Mouse (Mus musculus) MEL (cell line): Measurements from ENCODE around the gene Rnf7. TPM values are rescaled to one million over a fixed set of nuclear protein-coding genes. Genes with fewer than 3 reads are reported as not detected.
A peak's percentile ranks its signal among the peaks of the same experiment; 100 is the strongest.
"Not testable (repeated sequence)": the region's sequence is repeated elsewhere in the genome, so short reads cannot be mapped to it uniquely, and the experiment has no call there.

Experiments used
- DNase-seq: peaks from one replicate; pipeline ENCODE4 v3.0.0; 2011; ENCODE audit warnings: low read depth, low spot score
- H3K27ac ChIP-seq: 2 replicates; pipeline ENCODE4 v1.5.1; 2012; ENCODE audit warnings: low read depth, mild to moderate bottlenecking, control low read depth, low read length, moderate library complexity; ENCODE audit not compliant: control insufficient read depth
- H3K27me3 ChIP-seq, 2 experiments: fragments of 150-350 bp in 1 of 2; sonication (generic) in 1 of 2; 2 replicates each; pipeline ENCODE4 v1.6.1; 2012; ENCODE audit warnings: low read length in 2 of 2, mild to moderate bottlenecking in 2 of 2, improper control_type of control experiment in 1 of 2, moderate library complexity in 1 of 2; ENCODE audit not compliant: insufficient read depth in 2 of 2, control insufficient read depth in 1 of 2
- H3K36me3 ChIP-seq, 2 experiments: 2 replicates each; pipeline ENCODE4 v1.6.1; 2012 to 2014; ENCODE audit warnings: low read length in 2 of 2, improper control_type of control experiment in 1 of 2, inconsistent platforms in 1 of 2, mild to moderate bottlenecking in 1 of 2; ENCODE audit not compliant: insufficient read depth in 2 of 2, control insufficient read depth in 1 of 2
- H3K4me1 ChIP-seq, 2 experiments: fragments of 150-350 bp in 1 of 2; sonication (generic) in 1 of 2; 2 replicates each; pipeline ENCODE4 v1.6.1; 2012; ENCODE audit warnings: low read length in 2 of 2, improper control_type of control experiment in 1 of 2, mild to moderate bottlenecking in 1 of 2; ENCODE audit not compliant: insufficient read depth in 2 of 2, control insufficient read depth in 1 of 2
- H3K4me3 ChIP-seq, 2 experiments: fragments of 150-350 bp in 1 of 2; sonication (generic) in 1 of 2; 2 replicates each; pipeline ENCODE4 v1.5.1; 2012; ENCODE audit warnings: low read depth in 2 of 2, low read length in 2 of 2, mild to moderate bottlenecking in 2 of 2, moderate library complexity in 2 of 2, control low read depth in 1 of 2, improper control_type of control experiment in 1 of 2; ENCODE audit not compliant: control insufficient read depth in 1 of 2, insufficient read depth in 1 of 2
- H3K79me2 ChIP-seq: 2 replicates; pipeline ENCODE4 v1.6.1; 2012; ENCODE audit warnings: mild to moderate bottlenecking, low read length, moderate library complexity; ENCODE audit not compliant: control insufficient read depth, poor library complexity, insufficient read depth
- H3K9ac ChIP-seq: 2 replicates; pipeline ENCODE4 v1.6.1; 2012; ENCODE audit warnings: low read depth, mild to moderate bottlenecking, control low read depth, low read length, moderate library complexity; ENCODE audit not compliant: control insufficient read depth, poor library complexity, severe bottlenecking
- H3K9me3 ChIP-seq: fragments of 150-350 bp; sonication (generic); replicated peaks from 2 replicates; pipeline ENCODE4 v1.6.1; 2012; ENCODE audit warnings: mild to moderate bottlenecking, low read length, improper control_type of control experiment, moderate library complexity; ENCODE audit not compliant: insufficient read depth
- BHLHE40 ChIP-seq: IDR thresholded peaks from 2 replicates; pipeline ENCODE4 v1.6.1; 2012; ENCODE audit warnings: low read depth, mild to moderate bottlenecking, inconsistent platforms, low read length, improper control_type of control experiment, borderline replicate concordance
- CHD1 ChIP-seq: IDR thresholded peaks from 2 replicates; pipeline ENCODE4 v1.6.1; 2012; ENCODE audit warnings: low read depth, mild to moderate bottlenecking, inconsistent platforms, low read length, improper control_type of control experiment
- CHD2 ChIP-seq: IDR thresholded peaks from 2 replicates; pipeline ENCODE4 v1.6.1; 2011; ENCODE audit warnings: low read length, improper control_type of control experiment
- CTCF ChIP-seq, 3 experiments: IDR thresholded peaks in 2 of 3; conservative IDR thresholded peaks in 1 of 3; 2 replicates each; pipeline ENCODE4 v1.5.1; 2011 to 2012; ENCODE audit warnings: low read length in 3 of 3, low read depth in 2 of 3, mild to moderate bottlenecking in 2 of 3, improper control_type of control experiment in 1 of 3, inconsistent platforms in 1 of 3, mixed read lengths in 1 of 3, moderate library complexity in 1 of 3; ENCODE audit not compliant: control insufficient read depth in 1 of 3, insufficient read depth in 1 of 3, poor library complexity in 1 of 3, severe bottlenecking in 1 of 3
- ELF1 ChIP-seq: IDR thresholded peaks from 2 replicates; pipeline ENCODE4 v1.6.1; 2014; ENCODE audit warnings: low read depth, mild to moderate bottlenecking, inconsistent platforms, low read length, improper control_type of control experiment, moderate library complexity
- ETS1 ChIP-seq: IDR thresholded peaks from 2 replicates; pipeline ENCODE4 v1.6.1; 2012; ENCODE audit warnings: low read depth, mild to moderate bottlenecking, inconsistent platforms, low read length, improper control_type of control experiment, moderate library complexity
- JUND ChIP-seq: IDR thresholded peaks from 2 replicates; pipeline ENCODE4 v1.6.1; 2011; ENCODE audit warnings: low read depth, mild to moderate bottlenecking, improper control_type of control experiment, low read length
- KAT2A ChIP-seq: conservative IDR thresholded peaks from 2 replicates; pipeline ENCODE4 v1.6.1; 2012; ENCODE audit warnings: low read depth, low read length, improper control_type of control experiment, inconsistent platforms
- MAX ChIP-seq: IDR thresholded peaks from 2 replicates; pipeline ENCODE4 v1.6.1; 2011; ENCODE audit warnings: low read length, improper control_type of control experiment
- MAZ ChIP-seq: IDR thresholded peaks from 2 replicates; pipeline ENCODE4 v1.6.1; 2012; ENCODE audit warnings: low read depth, mild to moderate bottlenecking, inconsistent platforms, low read length, improper control_type of control experiment
- MYC ChIP-seq: IDR thresholded peaks from 2 replicates; pipeline ENCODE4 v1.6.1; 2011; ENCODE audit warnings: low read depth, mild to moderate bottlenecking, low read length, improper control_type of control experiment, moderate library complexity
- NELFE ChIP-seq: IDR thresholded peaks from 2 replicates; pipeline ENCODE4 v1.6.1; 2011; ENCODE audit warnings: low read depth, low read length, improper control_type of control experiment
- NRF1 ChIP-seq: IDR thresholded peaks from 2 replicates; pipeline ENCODE4 v1.6.1; 2014; ENCODE audit warnings: low read depth, mild to moderate bottlenecking, inconsistent platforms, low read length, improper control_type of control experiment, moderate library complexity; ENCODE audit not compliant: poor library complexity, insufficient read depth, severe bottlenecking
- POLR2A ChIP-seq, 2 experiments: IDR thresholded peaks; 2 replicates each; pipeline ENCODE4 v1.6.1; 2011 to 2012; ENCODE audit warnings: low read length in 2 of 2, mild to moderate bottlenecking in 2 of 2, control low read depth in 1 of 2, improper control_type of control experiment in 1 of 2, low read depth in 1 of 2, moderate library complexity in 1 of 2; ENCODE audit not compliant: control insufficient read depth in 1 of 2, insufficient read depth in 1 of 2, poor library complexity in 1 of 2
- POLR2AphosphoS2 ChIP-seq: IDR thresholded peaks from 2 replicates; pipeline ENCODE4 v1.6.1; 2011; ENCODE audit warnings: low read length, improper control_type of control experiment
- RAD21 ChIP-seq: IDR thresholded peaks from 2 replicates; pipeline ENCODE4 v1.6.1; 2011; ENCODE audit warnings: mild to moderate bottlenecking, low read depth, low read length, improper control_type of control experiment
- RCOR1 ChIP-seq: IDR thresholded peaks from 2 replicates; pipeline ENCODE4 v1.6.1; 2012; ENCODE audit warnings: low read depth, mild to moderate bottlenecking, inconsistent platforms, low read length, improper control_type of control experiment
- SMC3 ChIP-seq: IDR thresholded peaks from 2 replicates; pipeline ENCODE4 v1.6.1; 2011; ENCODE audit warnings: low read depth, low read length, improper control_type of control experiment
- TBP ChIP-seq: IDR thresholded peaks from 2 replicates; pipeline ENCODE4 v1.8.0; 2011; ENCODE audit warnings: low read depth, low read length, improper control_type of control experiment
- TCF12 ChIP-seq: IDR thresholded peaks from 2 replicates; pipeline ENCODE4 v1.6.1; 2014; ENCODE audit warnings: low read depth, mild to moderate bottlenecking, inconsistent platforms, low read length, improper control_type of control experiment, moderate library complexity
- UBTF ChIP-seq: IDR thresholded peaks from 2 replicates; pipeline ENCODE4 v1.6.1; 2012; ENCODE audit warnings: low read depth, mild to moderate bottlenecking, inconsistent platforms, low read length, improper control_type of control experiment, moderate library complexity, borderline replicate concordance; ENCODE audit not compliant: insufficient read depth
- ZC3H11A ChIP-seq: IDR thresholded peaks from 2 replicates; pipeline ENCODE4 v1.6.1; 2012; ENCODE audit warnings: low read depth, mild to moderate bottlenecking, inconsistent platforms, low read length, improper control_type of control experiment
- polyA plus RNA-seq, 2 experiments: library from polyadenylated mRNA; stranded (reverse) in 1 of 2; unstranded in 1 of 2; fragments of >175 nt in 1 of 2; fragments of >200 nt in 1 of 2; gene quantifications; 2 replicates each; pipeline versions ENCODE4 v1.2.1 to v1.2.4; 2012; ENCODE audit warnings: low replicate concordance in 2 of 2, low read depth in 1 of 2; ENCODE audit not compliant: insufficient read length in 2 of 2, insufficient read depth in 1 of 2, missing spikeins in 1 of 2
- total RNA-seq: library from RNA; depleted of rRNA; stranded (reverse); fragments of 300-350 nt; gene quantifications from 2 replicates; pipeline ENCODE4 v1.2.3, GENCODE M21; 2012

Gene Rnf7
- total and polyA plus RNA-seq, 3 experiments: 105 to 157 TPM; not detected in 1

GRCm38 (mm10) chr9:96523148-96523547, 44.7 kb upstream of the Rnf7 start (continued):
- TF ChIP-seq KAT2A (no peak), BHLHE40 (no peak), CHD1 (no peak)

DNA sequence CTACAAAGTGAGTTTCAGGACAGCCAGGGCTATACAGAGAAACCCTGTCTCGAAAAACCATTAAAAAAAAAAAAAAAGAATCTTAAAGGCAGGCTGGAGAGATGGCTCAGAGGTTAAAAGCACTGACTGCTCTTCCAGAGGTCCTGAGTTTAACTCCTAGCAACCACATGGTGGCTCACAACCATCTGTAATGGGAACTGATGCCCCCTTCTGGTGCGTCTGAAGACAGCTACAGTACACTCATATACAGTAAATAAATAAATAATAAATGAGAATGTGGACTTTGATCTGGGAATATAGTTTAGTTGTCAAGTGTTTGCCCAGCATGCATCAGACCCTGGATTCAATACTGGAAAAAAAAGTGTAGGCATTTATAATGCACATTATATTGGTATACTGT, 43.1 kb upstream of the Rnf7 start:
- not testable (repeated sequence) for H3K36me3 ChIP-seq, H3K9me3 ChIP-seq, H3K4me3 ChIP-seq, H3K79me2 ChIP-seq, H3K27ac ChIP-seq, H3K9ac ChIP-seq, H3K27me3 ChIP-seq
- TF ChIP-seq SMC3 (peak; percentile 66), CTCF (IDR thresholded peaks at IDR 0.05 in 2 of 3, conservative IDR thresholded peaks at IDR 0.05 in 1 of 3; ENCODE audit: control insufficient read depth in 1 of 3, insufficient read depth in 1 of 3, low read depth in 2 of 3, low read length in 3 of 3, poor library complexity in 1 of 3, severe bottlenecking in 1 of 3) (peak; percentile 23 to 70 (median 35); a peak in 5 of 6 replicates), RAD21 (peak; percentile 30), ZC3H11A (peak; percentile 27)
- DNase-seq: peak; percentile 42
- peaks cover 0 to 13% of the 10 kb centered on the region in 2 experiments; a peak in 3 of 4 replicates for H3K4me1 ChIP-seq

- peak; percentile 58 for DNase-seq
- no peak overlapping the region for H3K9ac ChIP-seq
- H3K4me1 ChIP-seq: peaks cover 7 to 15% of the 10 kb centered on the region in 2 experiments
- peak overlapping the region; percentile 11 to 19; a peak in 2 of 4 replicates for H3K4me3 ChIP-seq
- no peaks in the 10 kb centered on the region for H3K9me3 ChIP-seq
- H3K36me3 ChIP-seq: peaks cover 0 to 8% of the 10 kb centered on the region in 2 experiments; a peak in 2 of 4 replicates
- H3K79me2 ChIP-seq: no peaks in the 10 kb centered on the region
- no peaks in the 10 kb centered on the region for H3K27me3 ChIP-seq
- no peak overlapping the region for H3K27ac ChIP-seq
- TF ChIP-seq ETS1 (no peak), RCOR1 (no peak), POLR2A (IDR thresholded peaks at IDR 0.05; ENCODE audit: control insufficient read depth in 1 of 2, insufficient read depth in 1 of 2, low read depth in 1 of 2, low read length in 2 of 2, poor library complexity in 1 of 2) (no peak), SMC3 (0 out of 2 replicates have a peak, but pooled peaks have one; percentile 1), ELF1 (0 out of 2 replicates have a peak, but pooled peaks have one; percentile 41)
- TF ChIP-seq, all 39 proteins: peak for 2
These were observed 39.0 kb upstream of the Rnf7 start for GRCm38 (mm10) chr9:96517429-96517828.

DNA sequence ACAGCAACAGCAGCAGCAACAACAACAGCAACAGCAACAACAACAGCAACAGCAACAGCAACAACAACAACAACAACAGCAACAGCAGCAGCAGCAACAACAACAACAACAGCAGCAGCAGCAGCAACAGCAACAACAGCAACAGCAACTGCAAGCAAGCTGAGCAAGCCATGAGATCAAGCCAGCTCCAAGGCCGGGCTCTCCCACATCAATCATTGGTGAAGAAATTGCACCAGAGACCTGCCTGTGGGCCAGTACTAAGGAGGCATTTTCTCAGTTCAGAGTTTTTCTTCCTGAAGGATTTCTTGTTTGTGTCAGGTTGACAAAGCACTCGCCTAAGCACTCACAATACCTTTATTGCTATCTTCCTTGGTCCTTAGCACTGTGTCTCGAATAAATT, 38.3 kb upstream of the Rnf7 start:
- no peak overlapping the region for H3K4me3 ChIP-seq
- no peaks in the 10 kb centered on the region for H3K79me2 ChIP-seq
- H3K9ac ChIP-seq: no peak overlapping the region
- H3K9me3 ChIP-seq: no peaks in the 10 kb centered on the region
- TF ChIP-seq TBP: no peak
- no peak for TF ChIP-seq NELFE
- TF ChIP-seq BHLHE40: no peak
- no peak for TF ChIP-seq MAX
- no peak for TF ChIP-seq CHD2
- no peak for TF ChIP-seq MAZ
- TF ChIP-seq POLR2A (IDR thresholded peaks at IDR 0.05; ENCODE audit: control insufficient read depth in 1 of 2, insufficient read depth in 1 of 2, low read depth in 1 of 2, low read length in 2 of 2, poor library complexity in 1 of 2): no peak
- no peak for TF ChIP-seq CTCF (IDR thresholded peaks at IDR 0.05 in 2 of 3, conservative IDR thresholded peaks at IDR 0.05 in 1 of 3; ENCODE audit: control insufficient read depth in 1 of 3, insufficient read depth in 1 of 3, low read depth in 2 of 3, low read length in 3 of 3, poor library complexity in 1 of 3, severe bottlenecking in 1 of 3)
- TF ChIP-seq SMC3: no peak
- no peak for TF ChIP-seq RCOR1
- TF ChIP-seq JUND: no peak
- no peak for TF ChIP-seq POLR2AphosphoS2
- TF ChIP-seq RAD21: no peak
- TF ChIP-seq ETS1: no peak
- no peak for TF ChIP-seq UBTF
- no peak for TF ChIP-seq ZC3H11A
- TF ChIP-seq NRF1: no peak
- no peak for TF ChIP-seq TCF12
- no peak for TF ChIP-seq MYC
- TF ChIP-seq ELF1: no peak
- H3K27me3 ChIP-seq: no peaks in the 10 kb centered on the region
- no peak overlapping the region for H3K27ac ChIP-seq
- peaks cover 0 to 8% of the 10 kb centered on the region in 2 experiments; a peak in 2 of 4 replicates for H3K36me3 ChIP-seq
- H3K4me1 ChIP-seq: peaks cover 7 to 15% of the 10 kb centered on the region in 2 experiments
- no peak for DNase-seq
